Mouse (Mus musculus): ENCODE results near the gene Atp5e.
A peak's percentile ranks its signal among the peaks of the same experiment; 100 is the strongest.

GRCm38 (mm10) chr2:174444359-174444758 is 19.5 kb downstream of the Atp5e start:
- no peak for TF ChIP-seq CTCF (IDR thresholded peaks at IDR 0.05; ENCODE audit: low read depth)
- 0 out of 2 replicates have a peak, but pooled peaks have one; percentile 8 for TF ChIP-seq EP300 (IDR thresholded peaks at IDR 0.05; ENCODE audit: low read depth)
